Mouse (Mus musculus): ENCODE data around the gene Syt16. TPM values are rescaled to one million over a fixed set of nuclear protein-coding genes. Genes with fewer than 3 reads are reported as not detected.

Gene Syt16
- polyA plus RNA-seq, 1 experiment from 2014 or later, result 81.0 TPM

DNA sequence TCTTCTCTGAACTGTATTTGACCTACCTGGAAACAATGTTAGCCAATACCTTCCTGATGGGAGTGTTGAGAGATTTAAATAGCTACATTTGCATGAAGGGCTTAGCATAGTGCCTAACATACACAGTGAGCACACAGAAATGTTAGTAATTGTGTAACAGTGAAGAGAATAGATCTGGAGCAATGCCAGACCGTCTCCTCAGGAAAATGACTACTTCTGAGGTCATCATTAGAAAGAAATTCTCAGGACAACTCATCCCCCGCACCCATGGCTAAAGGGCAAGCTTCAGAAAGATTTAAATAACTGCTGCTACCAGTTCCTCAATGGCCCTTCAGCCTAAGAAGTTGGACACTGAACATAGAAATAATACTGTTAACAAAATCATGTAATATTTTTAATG lies 241.3 kb downstream of the Syt16 start:
- Histone ChIP-seq H3K4me3 (replicated peaks; ENCODE audit: low read length) (no peak overlapping the region), H3K36me3 (ENCODE audit: control insufficient read depth, insufficient read depth) (no peaks in the 10 kb centered on the region), H3K4me1 (replicated peaks; ENCODE audit: control insufficient read depth, insufficient read depth, low read length) (no peaks in the 10 kb centered on the region), H3K4me2 (ENCODE audit: low read length) (no peak overlapping the region), H3K27me3 (replicated peaks; ENCODE audit: control insufficient read depth, insufficient read depth, low read length) (no peaks in the 10 kb centered on the region), H3K9ac (replicated peaks; ENCODE audit: low read depth, low read length) (no peak overlapping the region), H3K27ac (ENCODE audit: low read length) (no peak overlapping the region), H3K9me3 (ENCODE audit: control insufficient read depth, low read length) (no peaks in the 10 kb centered on the region)
- WGBS, result 82% methylated on average over 2 of the region's 2 CpGs
- no peak for ATAC-seq

DNA sequence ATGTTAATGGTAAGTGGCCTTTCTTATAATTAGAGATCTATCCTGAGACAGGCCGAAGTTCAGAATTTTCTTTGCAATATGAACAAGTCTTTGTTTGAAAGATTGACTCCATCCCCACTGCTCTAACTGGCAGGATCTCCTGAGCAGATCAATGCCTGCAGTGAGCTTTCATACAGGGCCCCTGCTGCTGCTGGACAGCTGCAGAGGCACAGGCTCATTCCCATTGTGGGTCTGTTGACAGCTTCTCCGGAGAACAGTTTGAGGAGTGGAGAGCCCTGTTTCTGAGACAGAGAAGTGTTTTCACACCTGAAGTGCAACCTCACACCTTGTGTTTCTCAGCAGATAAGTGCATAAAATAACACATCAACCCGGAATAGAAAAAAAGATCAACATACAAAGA lies 267.4 kb downstream of the Syt16 start:
- Histone ChIP-seq H3K9me3 (ENCODE audit: control insufficient read depth, low read length) (no peaks in the 10 kb centered on the region), H3K27me3 (replicated peaks; ENCODE audit: control insufficient read depth, insufficient read depth, low read length) (no peaks in the 10 kb centered on the region), H3K4me3 (replicated peaks; ENCODE audit: low read length) (no peak overlapping the region), H3K27ac (ENCODE audit: low read length) (peak overlapping the region; percentile 47), H3K4me1 (replicated peaks; ENCODE audit: control insufficient read depth, insufficient read depth, low read length) (peaks cover 20% of the 10 kb centered on the region), H3K36me3 (ENCODE audit: control insufficient read depth, insufficient read depth) (no peaks in the 10 kb centered on the region), H3K4me2 (ENCODE audit: low read length) (no peak overlapping the region), H3K9ac (replicated peaks; ENCODE audit: low read depth, low read length) (no peak overlapping the region)
- WGBS, result 52% methylated on average over 3 of the region's 3 CpGs
- 0 out of 2 replicates have a peak, but pooled peaks have one; percentile 37 for ATAC-seq

DNA sequence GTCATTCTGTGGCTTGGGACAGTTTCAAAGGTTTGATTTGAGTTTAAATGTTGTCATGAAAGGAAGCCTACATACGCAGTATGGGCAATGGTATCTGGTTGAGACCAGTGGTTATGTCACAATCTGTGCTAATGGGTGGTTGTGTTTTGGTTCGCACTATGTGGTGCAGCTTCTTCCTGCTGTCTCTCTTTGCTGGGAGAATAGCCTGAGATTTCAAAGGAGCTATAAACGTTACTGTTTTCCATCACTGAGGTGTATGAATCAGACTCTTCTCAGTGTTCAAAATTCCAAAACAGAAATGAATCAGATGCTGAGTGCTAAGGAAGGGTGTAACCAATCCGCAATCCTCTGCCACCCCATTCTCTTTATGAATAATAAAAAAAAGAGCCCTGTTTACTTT lies 269.6 kb downstream of the Syt16 start:
- Histone ChIP-seq H3K9me3 (ENCODE audit: control insufficient read depth, low read length) (no peaks in the 10 kb centered on the region), H3K27ac (ENCODE audit: low read length) (no peak overlapping the region), H3K4me2 (ENCODE audit: low read length) (no peak overlapping the region), H3K27me3 (replicated peaks; ENCODE audit: control insufficient read depth, insufficient read depth, low read length) (no peaks in the 10 kb centered on the region), H3K4me3 (replicated peaks; ENCODE audit: low read length) (no peak overlapping the region), H3K36me3 (ENCODE audit: control insufficient read depth, insufficient read depth) (no peaks in the 10 kb centered on the region), H3K9ac (replicated peaks; ENCODE audit: low read depth, low read length) (no peak overlapping the region), H3K4me1 (replicated peaks; ENCODE audit: control insufficient read depth, insufficient read depth, low read length) (peaks cover 20% of the 10 kb centered on the region)
- ATAC-seq, result no peak
- WGBS, result 93% methylated on average over 4 of the region's 4 CpGs

DNA sequence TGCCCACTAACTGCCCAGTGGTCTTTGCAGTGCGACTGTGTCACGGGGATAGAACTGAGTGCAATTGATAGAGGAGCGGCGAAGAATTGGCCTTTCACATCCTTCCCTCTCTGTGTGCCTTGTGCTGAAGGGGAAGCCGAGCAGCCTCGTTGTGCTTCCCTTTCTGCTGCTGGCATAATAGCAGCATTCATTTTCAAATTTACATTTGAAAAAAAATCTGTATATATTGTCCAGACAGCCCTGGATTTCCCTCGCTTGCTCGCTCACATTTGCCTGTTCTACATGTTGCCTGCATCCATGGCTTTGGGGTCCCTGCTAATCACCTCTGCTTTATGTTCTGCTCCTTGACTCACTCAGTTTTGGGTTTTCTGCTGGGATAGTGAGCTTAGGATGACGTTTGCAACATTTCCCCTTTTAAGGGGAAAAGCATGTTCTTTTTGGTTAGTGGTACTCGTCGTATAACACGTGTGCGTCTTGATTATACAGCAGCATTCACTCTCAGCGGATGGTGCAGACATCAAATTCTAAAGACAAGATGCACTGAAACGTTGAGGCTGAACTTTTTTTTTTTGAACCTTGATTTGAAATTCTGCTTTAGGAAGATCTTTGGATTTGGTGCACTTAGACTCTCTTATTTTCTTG lies 271.3 kb downstream of the Syt16 start:
- Histone ChIP-seq H3K4me2 (ENCODE audit: low read length) (peak overlapping the region; percentile 35), H3K9ac (replicated peaks; ENCODE audit: low read depth, low read length) (no peak overlapping the region; the same call in 1 of the 2 replicates), H3K4me3 (replicated peaks; ENCODE audit: low read length) (no peak overlapping the region), H3K27ac (ENCODE audit: low read length) (peak overlapping the region; percentile 71), H3K4me1 (replicated peaks; ENCODE audit: control insufficient read depth, insufficient read depth, low read length) (peaks cover 20% of the 10 kb centered on the region), H3K9me3 (ENCODE audit: control insufficient read depth, low read length) (no peaks in the 10 kb centered on the region), H3K27me3 (replicated peaks; ENCODE audit: control insufficient read depth, insufficient read depth, low read length) (no peaks in the 10 kb centered on the region), H3K36me3 (ENCODE audit: control insufficient read depth, insufficient read depth) (no peaks in the 10 kb centered on the region)
- 31% methylated on average over 15 of the region's 15 CpGs for whole genome bisulfite sequencing
- peak; percentile 73 for ATAC-seq

DNA sequence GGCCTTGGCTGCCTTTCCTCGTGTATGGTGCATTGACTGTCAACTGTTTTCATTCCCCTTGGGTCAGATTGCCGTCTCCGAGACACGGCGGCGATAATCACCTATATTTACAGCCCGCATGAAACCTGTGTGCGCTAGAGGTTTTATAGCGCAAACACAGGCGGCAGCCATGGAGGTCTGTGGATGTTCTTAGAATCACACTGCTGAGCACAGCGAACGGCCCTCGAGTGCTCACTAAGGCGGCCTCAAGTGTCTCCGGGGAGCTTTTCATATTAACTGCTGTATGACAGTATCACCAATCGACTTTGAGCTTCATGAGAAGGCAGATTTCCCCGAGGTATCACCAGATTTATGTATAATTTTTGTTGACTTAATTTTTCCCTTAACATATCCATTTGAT lies 275.1 kb downstream of the Syt16 start:
- Histone ChIP-seq H3K4me1 (replicated peaks; ENCODE audit: control insufficient read depth, insufficient read depth, low read length) (peaks cover 24% of the 10 kb centered on the region), H3K4me2 (ENCODE audit: low read length) (no peak overlapping the region), H3K4me3 (replicated peaks; ENCODE audit: low read length) (no peak overlapping the region), H3K36me3 (ENCODE audit: control insufficient read depth, insufficient read depth) (no peaks in the 10 kb centered on the region), H3K9ac (replicated peaks; ENCODE audit: low read depth, low read length) (no peak overlapping the region), H3K9me3 (ENCODE audit: control insufficient read depth, low read length) (no peaks in the 10 kb centered on the region), H3K27ac (ENCODE audit: low read length) (no peak overlapping the region), H3K27me3 (replicated peaks; ENCODE audit: control insufficient read depth, insufficient read depth, low read length) (no peaks in the 10 kb centered on the region)
- no peak for ATAC-seq
- WGBS, result 92% methylated on average over 17 of the region's 17 CpGs

DNA sequence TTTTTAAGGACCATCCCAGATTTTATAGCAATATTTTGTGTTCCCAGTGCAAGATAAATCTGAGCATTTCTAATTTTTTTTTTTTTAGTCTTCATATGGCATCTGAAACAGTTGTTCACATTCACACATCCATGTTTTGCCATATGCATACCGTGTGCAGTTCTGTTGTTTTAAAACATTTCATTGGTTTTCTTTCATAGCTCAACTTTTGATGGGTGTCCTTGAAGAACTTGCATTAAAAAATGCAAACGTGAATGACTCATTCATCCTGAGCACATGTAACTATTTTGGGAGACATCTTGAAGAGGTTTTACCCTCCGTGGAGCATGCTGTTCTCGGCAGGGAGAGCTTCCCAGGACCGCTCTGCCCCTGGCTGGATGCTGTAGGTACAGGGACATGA lies 279.8 kb downstream of the Syt16 start:
- H3K4me3 ChIP-seq (replicated peaks; ENCODE audit: low read length), result no peak overlapping the region
- no peak overlapping the region for H3K4me2 ChIP-seq (ENCODE audit: low read length)
- 65% methylated on average over 5 of the region's 5 CpGs for WGBS
- H3K9me3 ChIP-seq (ENCODE audit: control insufficient read depth, low read length), result no peaks in the 10 kb centered on the region
- ATAC-seq, result no peak
- no peak overlapping the region for H3K9ac ChIP-seq (replicated peaks; ENCODE audit: low read depth, low read length)
- H3K36me3 ChIP-seq (ENCODE audit: control insufficient read depth, insufficient read depth), result no peaks in the 10 kb centered on the region
- peaks cover 6% of the 10 kb centered on the region for H3K4me1 ChIP-seq (replicated peaks; ENCODE audit: control insufficient read depth, insufficient read depth, low read length)
- H3K27ac ChIP-seq (ENCODE audit: low read length), result no peak overlapping the region
- H3K27me3 ChIP-seq (replicated peaks; ENCODE audit: control insufficient read depth, insufficient read depth, low read length), result no peaks in the 10 kb centered on the region

DNA sequence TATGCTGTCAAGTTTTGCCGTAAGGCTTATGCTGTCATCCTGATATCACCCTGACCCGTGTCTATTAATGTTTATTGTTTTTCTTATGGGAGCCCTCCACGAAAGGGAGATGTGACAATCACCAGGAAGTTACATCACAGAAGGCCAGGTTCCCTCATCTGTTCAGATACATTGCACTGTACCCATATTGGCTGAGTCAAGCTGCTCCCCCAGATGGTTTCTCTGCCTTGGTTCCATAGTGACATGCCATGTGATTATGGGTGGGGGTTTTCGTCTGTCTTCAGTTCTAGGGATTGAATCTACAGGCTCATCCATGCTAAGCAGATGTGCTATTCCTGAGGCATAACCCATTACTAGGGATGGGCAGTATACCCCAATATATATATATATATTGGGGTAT lies 283.9 kb downstream of the Syt16 start:
- Histone ChIP-seq H3K9ac (replicated peaks; ENCODE audit: low read depth, low read length) (no peak overlapping the region), H3K9me3 (ENCODE audit: control insufficient read depth, low read length) (no peaks in the 10 kb centered on the region), H3K4me2 (ENCODE audit: low read length) (no peak overlapping the region), H3K36me3 (ENCODE audit: control insufficient read depth, insufficient read depth) (no peaks in the 10 kb centered on the region), H3K4me1 (replicated peaks; ENCODE audit: control insufficient read depth, insufficient read depth, low read length) (peaks cover 13% of the 10 kb centered on the region), H3K27me3 (replicated peaks; ENCODE audit: control insufficient read depth, insufficient read depth, low read length) (no peaks in the 10 kb centered on the region), H3K27ac (ENCODE audit: low read length) (no peak overlapping the region), H3K4me3 (replicated peaks; ENCODE audit: low read length) (no peak overlapping the region)
- ATAC-seq, result no peak
- 80% methylated on average over 4 of the region's 4 CpGs for WGBS

DNA sequence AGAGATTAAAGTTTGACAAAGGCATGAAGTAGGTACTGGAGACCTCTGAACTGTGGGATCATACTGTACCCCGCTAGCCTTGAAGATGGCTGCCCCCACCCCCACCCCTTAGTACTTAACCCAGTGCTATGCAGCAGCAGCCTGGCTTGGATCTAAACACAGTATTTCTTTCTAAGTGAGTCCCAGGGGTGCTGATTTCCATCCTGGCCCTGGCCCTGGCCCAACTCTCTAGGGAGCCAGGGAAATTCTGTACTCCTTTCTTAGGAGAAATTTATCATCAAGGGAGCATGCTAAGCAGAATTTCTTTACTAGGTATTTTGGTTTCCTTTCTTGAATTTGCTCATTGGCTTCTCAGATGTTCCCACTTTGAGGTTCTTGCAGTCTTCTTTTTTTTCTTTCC lies 285.4 kb downstream of the Syt16 start:
- Histone ChIP-seq H3K4me3 (replicated peaks; ENCODE audit: low read length) (no peak overlapping the region), H3K27me3 (replicated peaks; ENCODE audit: control insufficient read depth, insufficient read depth, low read length) (no peaks in the 10 kb centered on the region), H3K9ac (replicated peaks; ENCODE audit: low read depth, low read length) (no peak overlapping the region), H3K4me1 (replicated peaks; ENCODE audit: control insufficient read depth, insufficient read depth, low read length) (peaks cover 13% of the 10 kb centered on the region), H3K9me3 (ENCODE audit: control insufficient read depth, low read length) (no peaks in the 10 kb centered on the region), H3K27ac (ENCODE audit: low read length) (no peak overlapping the region), H3K36me3 (ENCODE audit: control insufficient read depth, insufficient read depth) (no peaks in the 10 kb centered on the region), H3K4me2 (ENCODE audit: low read length) (no peak overlapping the region)
- no peak for ATAC-seq
- WGBS, result 67% methylated on average over 1 of the region's 1 CpGs

DNA sequence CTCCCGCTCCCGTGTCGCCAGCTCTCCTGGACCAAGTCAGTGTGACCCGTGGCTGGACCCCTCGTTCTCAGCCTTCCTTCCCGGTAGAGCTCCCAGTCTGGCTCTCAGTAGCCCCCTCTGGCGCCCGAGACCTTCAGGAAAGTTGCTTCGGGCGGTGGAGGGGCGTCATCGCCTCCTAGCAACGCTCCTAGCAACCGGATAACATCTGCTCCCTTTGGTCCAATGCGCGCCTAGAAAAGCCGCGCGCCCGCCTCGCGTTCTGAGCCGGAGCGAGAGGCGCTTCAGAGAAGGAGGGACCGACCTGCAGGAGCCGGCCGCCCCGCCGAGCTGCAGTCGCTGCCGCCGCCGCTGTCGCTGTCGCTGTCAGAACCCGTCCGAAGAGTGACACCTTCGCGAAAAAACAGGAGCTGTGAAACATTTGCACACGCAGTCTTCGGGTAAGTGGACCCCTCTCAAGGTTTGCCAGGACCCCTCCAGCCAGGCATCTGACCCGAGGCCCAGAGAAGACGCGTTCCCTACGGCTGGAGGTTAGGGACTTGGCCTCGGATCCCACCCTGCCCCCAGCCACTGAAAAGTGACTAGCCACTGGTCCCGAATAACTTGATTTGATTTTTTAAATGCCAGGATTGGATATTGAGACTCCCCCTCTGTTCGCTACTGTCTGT lies 286.7 kb downstream of the Syt16 start:
- peak overlapping the region; percentile 60; the same call in 1 of the 2 replicates for H3K27ac ChIP-seq (ENCODE audit: low read length)
- H3K9ac ChIP-seq (replicated peaks; ENCODE audit: low read depth, low read length), result peak overlapping the region; percentile 63
- H3K27me3 ChIP-seq (replicated peaks; ENCODE audit: control insufficient read depth, insufficient read depth, low read length), result no peaks in the 10 kb centered on the region
- no peaks in the 10 kb centered on the region for H3K9me3 ChIP-seq (ENCODE audit: control insufficient read depth, low read length)
- H3K4me3 ChIP-seq (replicated peaks; ENCODE audit: low read length), result peak overlapping the region; percentile 63
- H3K36me3 ChIP-seq (ENCODE audit: control insufficient read depth, insufficient read depth), result no peaks in the 10 kb centered on the region
- H3K4me2 ChIP-seq (ENCODE audit: low read length), result peak overlapping the region; percentile 95
- under 1% methylated on average over 49 of the region's 49 CpGs for WGBS
- peaks cover 13% of the 10 kb centered on the region for H3K4me1 ChIP-seq (replicated peaks; ENCODE audit: control insufficient read depth, insufficient read depth, low read length)
- peak; percentile 98 for ATAC-seq

Measured in forebrain, embryonic 16.5 days (tissue).